ENCODE assay signal across 23 mouse cellular contexts in genomic region chr13:69631659-69632058, GRCm38 (mm10). TPM values are rescaled to one million over a fixed set of nuclear protein-coding genes. Genes with fewer than 3 reads are reported as not detected.
DNase-seq lines count a peak whose midpoint lies in the region; ATAC-seq and TF ChIP-seq lines count a peak whose summit lies in the region.
"Had no signal": no experiment of that assay in that cellular context is flagged by ENCODE, and none has a peak within 500 bp of the region (broad histone marks: within the 10 kb centered on the region; RNA-seq: fewer than 3 reads in every experiment).

No protein-coding gene starts in this region.

- H3K4me3 ChIP-seq in liver, adult 2 months (ENCODE audit: insufficient read depth, low read depth, low read length) = no peak overlapping the region
- H3K4me3 ChIP-seq in liver, embryonic 12.5 days = no peak overlapping the region
- H3K4me3 ChIP-seq: embryonic facial prominence, embryonic 15.5 days; erythroblast, embryonic 14.5 days; forebrain, embryonic 10.5 days; gastrocnemius, adult 2 months; heart, embryonic 15.5 days; hindbrain, embryonic 10.5 days had no signal

- peak overlapping the region; percentile 20; the same call in 1 of the 2 replicates for H3K9ac ChIP-seq in liver, adult 2 months (ENCODE audit: low read depth, low read length)
- no peak overlapping the region for H3K9ac ChIP-seq in liver, embryonic 12.5 days
- H3K9ac ChIP-seq: embryonic facial prominence, embryonic 15.5 days; heart, embryonic 15.5 days; hindbrain, embryonic 14.5 days had no signal

- H3K4me2 ChIP-seq in liver, embryonic 12.5 days = no peak overlapping the region
- H3K4me2 ChIP-seq: embryonic facial prominence, embryonic 15.5 days; heart, embryonic 15.5 days; hindbrain, embryonic 14.5 days had no signal

- peak; percentile 72 for DNase-seq in kidney, adult 11 months
- DNase-seq in kidney, postnatal 4 days = no peak
- DNase-seq in liver, adult 2 months (ENCODE audit: extremely low read depth, low read depth, low spot score) = peak; percentile 82
- DNase-seq in kidney, adult 9 months = peak; percentile 81
- DNase-seq in kidney, postnatal 25 days = peak; percentile 63 to 67
- DNase-seq in left cerebral cortex, adult 8-10 months (ENCODE audit: low spot score in 2 of 2) = no peak
- DNase-seq: adrenal gland, adult 8-10 months; cerebellum, adult 11 months; cerebellum, adult 8-10 months; cerebellum, postnatal 14 days; embryo, embryonic 11 days; gastrocnemius, adult 2 months; gastrocnemius, postnatal 25 days; heart, postnatal 14 days had no signal

- ATAC-seq in liver, embryonic 12.5 days = no peak
- ATAC-seq: forebrain, embryonic 14.5 days had no signal

- H3K79me2 ChIP-seq in liver, adult 2 months (ENCODE audit: control insufficient read depth, insufficient read depth, low read length) = no peaks in the 10 kb centered on the region

- WGBS in liver, adult 2 months = 38% methylated on average over 4 of the region's 4 CpGs
- 77% methylated on average over 4 of the region's 4 CpGs for WGBS in liver, embryonic 12.5 days (ENCODE audit: insufficient replicate concordance)

- TF ChIP-seq POLR2A in liver, adult 2 months (IDR thresholded peaks at IDR 0.05; ENCODE audit: extremely low read depth, insufficient read depth, low read length) = no peak

- H3K36me3 ChIP-seq in liver, adult 2 months (ENCODE audit: control insufficient read depth, insufficient read depth, low read length) = peaks cover 67% of the 10 kb centered on the region
- peaks cover 100% of the 10 kb centered on the region for H3K36me3 ChIP-seq in liver, embryonic 12.5 days

- H3K27ac ChIP-seq in liver, adult 2 months (replicated peaks; ENCODE audit: insufficient read depth, low read depth, low read length) = peak overlapping the region; percentile 65
- H3K27ac ChIP-seq in liver, embryonic 12.5 days = no peak overlapping the region
- H3K27ac ChIP-seq: embryonic facial prominence, embryonic 15.5 days; forebrain, embryonic 10.5 days; gastrocnemius, adult 2 months; heart, embryonic 15.5 days; hindbrain, embryonic 10.5 days; hindbrain, embryonic 14.5 days had no signal

- TF ChIP-seq CTCF in liver, adult 2 months (IDR thresholded peaks at IDR 0.05; ENCODE audit: low read depth, low read length) = no peak

- H3K9me3 ChIP-seq in liver, embryonic 12.5 days (replicated peaks) = no peaks in the 10 kb centered on the region
- H3K9me3 ChIP-seq: embryonic facial prominence, embryonic 15.5 days; forebrain, embryonic 10.5 days; heart, embryonic 15.5 days; hindbrain, embryonic 10.5 days had no signal

- peaks cover 23% of the 10 kb centered on the region for H3K4me1 ChIP-seq in liver, adult 2 months (ENCODE audit: control insufficient read depth, insufficient read depth, low read length)
- peaks cover 3% of the 10 kb centered on the region; the same call in 1 of the 2 replicates for H3K4me1 ChIP-seq in liver, embryonic 12.5 days
- H3K4me1 ChIP-seq: embryonic facial prominence, embryonic 15.5 days; forebrain, embryonic 10.5 days; heart, embryonic 15.5 days; hindbrain, embryonic 10.5 days had no signal

- no peaks in the 10 kb centered on the region for H3K27me3 ChIP-seq in liver, adult 2 months (ENCODE audit: control insufficient read depth, insufficient read depth, low read length)
- H3K27me3 ChIP-seq in liver, embryonic 12.5 days (replicated peaks) = no peaks in the 10 kb centered on the region
- H3K27me3 ChIP-seq: CH12.LX; embryonic facial prominence, embryonic 15.5 days; heart, embryonic 15.5 days had no signal

RNA-seq across cellular contexts. Expression of gene Srd5a1, which starts 20.4 kb away (rescaled TPM):
- total RNA-seq in liver, adult 2 months (2014; rRNA removed) = 83.6 and 86.4 TPM in 2 replicates
- polyA plus RNA-seq in liver, adult 2 months (2012; rRNA removed) = 41.9 and 54.7 TPM in 2 replicates
- 5.2 and 6.0 TPM in 2 replicates for polyA plus RNA-seq in liver, embryonic 12.5 days (2016; fragmentation: Nextera tagmentation; extraction: Ambion mirVana)
- 1 to 10 TPM; 8.4 to 8.7 (median 8.5) TPM for total RNA-seq in left cerebral cortex, adult 8-10 months (2022)

Comparison
In these comparisons a context has a peak if more than half of its experiments do, and no peak if none do; other contexts are left out.
1. DNase-seq: peak in kidney, adult 11 months (single experiment), liver, adult 2 months (single experiment), kidney, adult 9 months (single experiment) and kidney, postnatal 25 days (2 of 2); none in kidney, postnatal 4 days (0 of 2) and left cerebral cortex, adult 8-10 months (0 of 2).